Mouse (Mus musculus) erythroblast, embryonic 14.5 days (primary cell): ENCODE measurements around the gene Tnni1. TPM values are rescaled to one million over a fixed set of nuclear protein-coding genes. Genes with fewer than 3 reads are reported as not detected.
A peak's percentile ranks its signal among the peaks of the same experiment; 100 is the strongest.

Source experiments
- H3K27me3 ChIP-seq: 2 replicates; pipeline ENCODE4 v1.6.1; 2012; ENCODE audit warnings: inconsistent platforms; ENCODE audit not compliant: control insufficient read depth
- H3K36me3 ChIP-seq: 2 replicates; pipeline ENCODE4 v1.6.1; 2012; ENCODE audit warnings: mild to moderate bottlenecking, inconsistent platforms; ENCODE audit not compliant: control insufficient read depth
- H3K4me1 ChIP-seq: 2 replicates; pipeline ENCODE4 v1.6.1; 2012; ENCODE audit warnings: inconsistent platforms; ENCODE audit not compliant: control insufficient read depth
- H3K4me3 ChIP-seq: replicated peaks from 2 replicates; pipeline ENCODE3; 2012; ENCODE audit warnings: moderate library complexity, mild to moderate bottlenecking, inconsistent platforms
- H3K9me3 ChIP-seq: 2 replicates; pipeline ENCODE4 v1.6.1; 2012; ENCODE audit warnings: low read length, inconsistent platforms, mixed read lengths; ENCODE audit not compliant: control insufficient read depth
- GATA1 ChIP-seq: IDR thresholded peaks from 2 replicates; pipeline ENCODE4 v1.6.1; 2012; ENCODE audit warnings: low read length, inconsistent platforms, mixed read lengths
- TAL1 ChIP-seq: IDR thresholded peaks from 3 replicates; pipeline ENCODE4 v1.6.1; 2012; ENCODE audit warnings: low read length, inconsistent platforms, mixed read lengths
- polyA plus RNA-seq: library from polyadenylated mRNA; stranded (reverse); fragments of >175 nt; gene quantifications from 2 replicates; pipeline ENCODE4 v1.2.3, GENCODE M21; 2012

The Tnni1 gene
- polyA plus RNA-seq, 1 experiment, result not detected

DNA sequence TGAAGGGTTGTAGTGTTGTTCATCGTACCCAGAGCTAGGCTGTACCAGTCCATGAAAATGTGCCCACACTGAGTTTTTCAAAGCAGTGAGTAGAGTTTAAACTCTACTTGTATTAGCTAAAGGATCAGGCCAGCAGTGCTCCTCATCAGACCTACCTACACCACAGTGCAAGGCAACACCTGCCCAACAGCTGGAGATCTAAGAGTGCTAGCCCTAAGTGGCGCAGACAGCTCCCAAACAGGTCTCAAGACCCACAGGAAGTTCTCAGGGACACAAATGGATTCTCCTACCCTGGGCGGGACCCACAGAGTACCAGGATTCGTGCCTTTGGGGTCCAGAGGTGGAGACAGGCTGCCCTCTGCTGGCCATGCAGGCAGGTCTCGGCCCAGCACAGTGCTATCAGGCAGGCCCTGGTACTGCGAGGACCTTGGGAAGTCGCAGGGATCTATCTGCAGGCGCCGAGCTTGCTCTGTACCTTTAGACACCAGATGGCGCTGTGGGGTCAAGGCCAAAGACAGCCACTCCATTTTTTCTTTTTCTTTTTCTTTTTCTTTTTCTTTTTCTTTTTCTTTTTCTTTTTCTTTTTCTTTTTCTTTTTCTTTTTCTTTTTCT is 26.4 kb upstream of the Tnni1 start:
- peaks cover 34% of the 10 kb centered on the region for H3K36me3 ChIP-seq
- no peak overlapping the region for H3K4me3 ChIP-seq
- H3K27me3 ChIP-seq, result peaks cover 2% of the 10 kb centered on the region; the same call in 1 of the 2 replicates
- H3K9me3 ChIP-seq, result no peaks in the 10 kb centered on the region
- H3K4me1 ChIP-seq, result peaks cover 16% of the 10 kb centered on the region
- no peak for TF ChIP-seq GATA1
- no peak for TF ChIP-seq TAL1

DNA sequence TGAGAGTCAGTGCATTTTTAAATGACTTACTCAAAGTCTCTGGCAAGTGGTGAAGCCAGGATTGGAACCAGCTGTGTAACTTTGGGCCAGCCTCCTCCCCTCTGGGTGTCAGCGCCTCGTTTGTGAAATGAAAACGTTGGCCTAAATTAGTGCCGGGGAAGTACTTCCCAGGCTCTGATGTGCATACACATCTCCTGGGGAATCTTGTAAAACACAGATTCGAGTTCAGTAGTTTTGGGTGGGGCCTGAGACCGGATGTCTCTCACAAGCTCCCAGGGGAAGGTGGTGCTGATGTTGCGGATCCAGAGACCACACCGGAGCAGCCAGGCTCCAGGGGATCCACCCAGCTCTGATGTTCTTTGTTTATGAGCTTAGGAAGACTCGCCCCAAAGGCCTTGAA is 23.9 kb upstream of the Tnni1 start:
- TF ChIP-seq TAL1 (no peak), GATA1 (no peak)
- Histone ChIP-seq H3K9me3 (no peaks in the 10 kb centered on the region), H3K4me1 (peaks cover 24% of the 10 kb centered on the region)

DNA sequence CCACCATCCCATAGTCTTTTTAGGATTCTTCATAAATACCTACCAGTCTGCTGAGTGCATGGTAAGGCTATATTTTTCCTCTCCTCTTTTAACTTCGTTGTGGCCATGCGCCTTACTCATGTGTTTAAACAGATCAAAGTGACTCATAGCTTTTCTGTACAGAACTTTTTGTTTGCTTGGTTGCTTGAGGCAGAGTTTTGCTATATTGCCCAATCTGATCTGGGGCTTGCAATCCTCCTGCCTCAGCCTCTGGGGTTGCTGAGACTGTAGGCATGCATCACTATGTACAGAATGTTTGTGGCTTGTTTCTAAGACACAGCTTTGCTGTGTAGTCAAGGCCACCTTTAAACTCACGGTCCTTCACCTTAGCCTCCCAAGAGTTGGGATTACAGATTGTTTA is 23.3 kb upstream of the Tnni1 start:
- no peak overlapping the region for H3K4me3 ChIP-seq
- TF ChIP-seq GATA1 (no peak), TAL1 (no peak)
- peaks cover 11% of the 10 kb centered on the region for H3K36me3 ChIP-seq
- H3K9me3 ChIP-seq, result no peaks in the 10 kb centered on the region
- peaks cover 30% of the 10 kb centered on the region for H3K4me1 ChIP-seq
- H3K27me3 ChIP-seq, result peaks cover 2% of the 10 kb centered on the region; the same call in 1 of the 2 replicates

More for the DNA sequence above, 23.9 kb upstream of the Tnni1 start:
- H3K4me3 ChIP-seq, result no peak overlapping the region
- H3K36me3 ChIP-seq, result peaks cover 17% of the 10 kb centered on the region
- H3K27me3 ChIP-seq, result peaks cover 2% of the 10 kb centered on the region; the same call in 1 of the 2 replicates

DNA sequence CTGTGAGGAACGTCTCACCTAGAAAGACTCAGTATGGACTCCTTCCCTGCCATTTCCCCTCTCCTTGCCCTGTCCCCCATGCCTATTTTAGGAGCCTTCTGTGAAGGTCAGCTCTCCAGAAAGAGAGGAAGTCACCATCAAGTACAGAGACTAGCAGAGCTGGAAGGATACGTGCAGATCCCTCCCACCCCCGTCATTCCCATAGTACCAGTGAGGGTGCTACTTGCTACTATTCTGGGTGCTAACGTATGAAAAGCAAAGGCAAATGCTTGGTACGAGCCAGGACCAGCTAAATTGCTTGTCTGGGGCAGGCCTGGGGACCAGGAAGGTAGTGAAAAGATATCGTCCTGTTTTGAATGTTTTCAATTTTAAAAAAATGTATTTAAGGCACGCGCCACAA is 21.9 kb upstream of the Tnni1 start:
- TF ChIP-seq GATA1 (no peak), TAL1 (no peak)
- Histone ChIP-seq H3K27me3 (peaks cover 2% of the 10 kb centered on the region; the same call in 1 of the 2 replicates), H3K9me3 (no peaks in the 10 kb centered on the region), H3K4me3 (no peak overlapping the region), H3K36me3 (peaks cover 3% of the 10 kb centered on the region; the same call in 1 of the 2 replicates), H3K4me1 (peaks cover 44% of the 10 kb centered on the region)

DNA sequence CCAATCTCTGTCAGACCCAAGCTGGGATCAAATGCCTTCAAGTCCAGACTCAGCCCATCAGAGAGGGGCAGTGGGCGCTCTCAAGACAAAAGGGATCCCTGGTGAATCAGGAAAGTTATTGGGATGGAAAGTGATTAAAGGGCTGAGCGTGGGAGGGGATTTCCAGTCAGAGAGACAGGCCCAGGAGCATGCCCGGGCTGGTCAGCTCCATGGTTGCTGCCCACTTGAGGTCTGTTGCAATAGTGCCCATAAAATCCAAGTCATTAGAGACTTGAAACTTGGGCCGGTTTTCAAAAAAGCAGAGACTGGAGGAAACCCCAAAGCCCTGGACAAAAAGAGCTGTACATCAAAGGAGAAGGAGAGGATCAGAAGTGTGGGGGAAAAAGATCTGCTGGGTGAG is 19.5 kb upstream of the Tnni1 start:
- Histone ChIP-seq H3K9me3 (no peaks in the 10 kb centered on the region), H3K27me3 (peaks cover 2% of the 10 kb centered on the region; the same call in 1 of the 2 replicates), H3K4me3 (no peak overlapping the region), H3K36me3 (peaks cover 2% of the 10 kb centered on the region; the same call in 1 of the 2 replicates), H3K4me1 (peaks cover 60% of the 10 kb centered on the region)
- no peak for TF ChIP-seq TAL1
- no peak for TF ChIP-seq GATA1

DNA sequence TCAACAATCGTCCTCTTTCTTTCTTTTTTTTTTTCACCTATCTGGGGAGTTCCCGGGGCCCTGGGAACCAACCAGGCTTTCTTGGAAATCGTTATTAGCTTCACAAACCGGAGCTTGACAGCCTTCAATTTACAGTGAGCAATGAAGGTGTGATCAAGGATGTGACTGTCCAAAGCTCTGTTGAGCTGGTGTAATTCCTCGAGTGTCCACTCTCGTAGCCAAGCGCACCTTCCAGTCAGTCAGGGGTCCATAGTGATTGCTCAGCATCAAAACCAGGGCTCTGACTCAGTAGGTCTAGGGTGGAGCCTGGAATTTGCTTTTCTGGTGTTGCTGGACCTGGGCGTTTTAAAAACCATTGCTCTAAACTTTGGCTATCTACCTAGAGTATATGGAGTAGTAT is 19.0 kb upstream of the Tnni1 start:
- no peaks in the 10 kb centered on the region for H3K9me3 ChIP-seq
- no peak for TF ChIP-seq GATA1
- TF ChIP-seq TAL1, result no peak
- H3K27me3 ChIP-seq, result peaks cover 2% of the 10 kb centered on the region; the same call in 1 of the 2 replicates
- H3K4me1 ChIP-seq, result peaks cover 62% of the 10 kb centered on the region
- H3K4me3 ChIP-seq, result no peak overlapping the region
- H3K36me3 ChIP-seq, result peaks cover 2% of the 10 kb centered on the region; the same call in 1 of the 2 replicates

DNA sequence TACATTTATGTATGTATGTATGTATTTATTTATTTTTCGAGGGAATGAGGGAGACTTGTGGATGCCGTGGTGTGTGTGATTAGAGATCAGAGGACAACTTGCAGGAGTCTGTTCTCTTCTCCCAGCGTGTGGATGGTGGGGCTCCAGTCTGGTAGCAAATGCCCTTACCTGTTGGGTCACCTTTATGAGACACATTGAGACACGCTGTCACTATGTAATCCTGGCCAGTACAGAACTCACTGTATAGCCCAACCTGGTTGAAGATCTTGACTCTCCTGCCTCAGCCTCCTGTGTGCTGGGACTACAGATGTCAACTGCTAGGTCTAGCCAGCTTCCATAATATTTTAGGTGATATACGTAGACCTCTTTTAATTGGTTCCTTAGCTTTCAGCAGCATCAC is 17.5 kb upstream of the Tnni1 start:
- peaks cover 73% of the 10 kb centered on the region for H3K4me1 ChIP-seq
- H3K4me3 ChIP-seq, result no peak overlapping the region
- no peaks in the 10 kb centered on the region for H3K9me3 ChIP-seq
- peak; percentile 86 for TF ChIP-seq TAL1
- TF ChIP-seq GATA1, result peak; percentile 69
- no peaks in the 10 kb centered on the region; the same call in 1 of the 2 replicates for H3K27me3 ChIP-seq
- peaks cover 2% of the 10 kb centered on the region; the same call in 1 of the 2 replicates for H3K36me3 ChIP-seq

DNA sequence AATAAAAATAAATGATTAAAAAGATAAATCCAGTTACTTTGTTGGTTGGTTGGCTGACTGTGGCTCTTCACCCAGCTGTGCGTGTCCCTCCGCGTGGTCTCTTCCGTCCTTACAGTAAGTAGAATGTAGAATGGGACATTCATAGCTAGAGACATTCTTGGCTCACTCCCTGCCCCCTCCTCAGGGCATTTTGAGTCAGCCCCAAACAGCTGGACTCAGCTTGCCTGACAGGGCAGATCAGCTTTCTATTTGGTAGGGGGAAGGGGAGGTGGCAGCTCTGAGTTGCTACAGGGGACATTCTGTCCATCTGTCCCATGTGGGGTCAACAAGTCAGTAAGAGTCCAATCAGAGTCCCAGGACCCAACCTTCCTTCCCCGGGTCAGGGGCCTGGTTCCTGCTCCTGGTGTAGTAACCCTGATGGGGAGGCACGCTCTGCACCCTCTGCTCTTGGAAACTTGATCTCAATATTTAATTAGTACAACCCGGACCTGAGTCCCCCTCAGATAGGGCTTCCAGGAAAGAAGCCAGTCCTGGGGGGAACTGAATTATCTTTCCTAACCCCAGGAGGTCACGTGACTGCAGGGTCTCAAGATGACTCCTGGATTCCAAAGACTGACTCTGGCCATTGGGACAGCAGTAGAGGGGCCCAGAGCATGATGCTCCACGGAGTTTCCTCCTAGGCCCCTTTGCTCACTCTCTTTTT is 15.6 kb upstream of the Tnni1 start:
- Histone ChIP-seq H3K36me3 (peaks cover 19% of the 10 kb centered on the region), H3K4me1 (peaks cover 91% of the 10 kb centered on the region), H3K27me3 (no peaks in the 10 kb centered on the region; the same call in 1 of the 2 replicates), H3K9me3 (no peaks in the 10 kb centered on the region), H3K4me3 (no peak overlapping the region)
- no peak for TF ChIP-seq GATA1
- TF ChIP-seq TAL1, result no peak

DNA sequence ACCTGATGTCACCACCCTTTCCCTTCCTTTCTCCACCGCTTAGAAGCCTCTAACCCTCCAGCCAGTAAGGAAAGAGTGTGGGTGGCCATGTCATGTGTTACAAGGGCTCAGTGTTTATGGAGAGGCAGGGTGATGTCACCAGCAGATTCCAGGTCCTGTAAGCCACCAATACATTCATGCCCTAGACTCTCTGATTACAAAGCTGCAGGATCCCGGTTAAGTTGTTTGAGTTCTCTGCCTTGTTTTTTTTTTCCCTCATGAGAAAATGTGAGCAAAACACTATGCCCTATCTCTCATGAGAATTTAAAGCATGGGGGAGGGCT is 15.1 kb upstream of the Tnni1 start:
- no peak overlapping the region for H3K4me3 ChIP-seq
- no peaks in the 10 kb centered on the region; the same call in 1 of the 2 replicates for H3K27me3 ChIP-seq
- TF ChIP-seq GATA1, result no peak
- no peak for TF ChIP-seq TAL1
- H3K4me1 ChIP-seq, result peaks cover 96% of the 10 kb centered on the region
- no peaks in the 10 kb centered on the region for H3K9me3 ChIP-seq
- H3K36me3 ChIP-seq, result peaks cover 24% of the 10 kb centered on the region
